Mouse (Mus musculus): ENCODE measurements around the gene Sorcs3. TPM values are rescaled to one million over a fixed set of nuclear protein-coding genes. Genes with fewer than 3 reads are reported as not detected.

Gene Sorcs3
- total and polyA plus RNA-seq, 2 experiments from 2014 or later = 0.01 TPM; not detected in 1

- DNase-seq (ENCODE audit: low spot score) (no peak), ATAC-seq (ENCODE audit: insufficient read depth, low read depth) (no peak)
- H3K27ac ChIP-seq (ENCODE audit: low read depth) = no peak overlapping the region
- TF ChIP-seq EP300 (IDR thresholded peaks at IDR 0.05; ENCODE audit: low read depth) (no peak), CTCF (IDR thresholded peaks at IDR 0.05; ENCODE audit: low read depth) (no peak)
- H3K9me3 ChIP-seq (replicated peaks; ENCODE audit: control insufficient read depth, low read length) = no peaks in the 10 kb centered on the region
- no peak overlapping the region for H3K9ac ChIP-seq (replicated peaks; ENCODE audit: low read depth, low read length)
- H3K27me3 ChIP-seq (ENCODE audit: control insufficient read depth, insufficient read depth, low read length) = no peaks in the 10 kb centered on the region
- H3K4me3 ChIP-seq (ENCODE audit: low read depth, low read length) = no peak overlapping the region
- 6% methylated on average over 1 of the region's 1 CpGs for WGBS
- 0 out of 2 replicates have a peak, but pooled peaks cover 10% of the 10 kb centered on the region for H3K4me1 ChIP-seq (ENCODE audit: control insufficient read depth, insufficient read depth)
- H3K36me3 ChIP-seq (replicated peaks; ENCODE audit: control insufficient read depth, insufficient read depth, low read length) = no peaks in the 10 kb centered on the region
- no peak overlapping the region for H3K4me2 ChIP-seq (ENCODE audit: low read depth, low read length)
Measured at GRCm38 (mm10) chr19:48706267-48706923, 500.6 kb downstream of the Sorcs3 start.

GRCm38 (mm10) chr19:48706924-48707320, 501.1 kb downstream of the Sorcs3 start:
- 0 out of 2 replicates have a peak, but pooled peaks cover 10% of the 10 kb centered on the region for H3K4me1 ChIP-seq (ENCODE audit: control insufficient read depth, insufficient read depth)
- DNase-seq (ENCODE audit: low spot score) = no peak
- H3K4me3 ChIP-seq (ENCODE audit: low read depth, low read length) = no peak overlapping the region
- H3K36me3 ChIP-seq (replicated peaks; ENCODE audit: control insufficient read depth, insufficient read depth, low read length) = no peaks in the 10 kb centered on the region
- no peaks in the 10 kb centered on the region for H3K9me3 ChIP-seq (replicated peaks; ENCODE audit: control insufficient read depth, low read length)
- H3K9ac ChIP-seq (replicated peaks; ENCODE audit: low read depth, low read length) = no peak overlapping the region
- H3K27ac ChIP-seq (ENCODE audit: low read depth) = no peak overlapping the region
- ATAC-seq (ENCODE audit: insufficient read depth, low read depth) = no peak
- WGBS = 78% methylated on average over 1 of the region's 1 CpGs
- TF ChIP-seq EP300 (IDR thresholded peaks at IDR 0.05; ENCODE audit: low read depth) = no peak
- TF ChIP-seq CTCF (IDR thresholded peaks at IDR 0.05; ENCODE audit: low read depth) = no peak
- H3K4me2 ChIP-seq (ENCODE audit: low read depth, low read length) = no peak overlapping the region
- H3K27me3 ChIP-seq (ENCODE audit: control insufficient read depth, insufficient read depth, low read length) = no peaks in the 10 kb centered on the region

- TF ChIP-seq EP300 (IDR thresholded peaks at IDR 0.05; ENCODE audit: low read depth) (no peak), CTCF (IDR thresholded peaks at IDR 0.05; ENCODE audit: low read depth) (no peak)
- no peak for DNase-seq (ENCODE audit: low spot score)
- Histone ChIP-seq H3K36me3 (replicated peaks; ENCODE audit: control insufficient read depth, insufficient read depth, low read length) (no peaks in the 10 kb centered on the region), H3K27ac (ENCODE audit: low read depth) (no peak overlapping the region), H3K4me1 (ENCODE audit: control insufficient read depth, insufficient read depth) (no peaks in the 10 kb centered on the region), H3K9ac (replicated peaks; ENCODE audit: low read depth, low read length) (no peak overlapping the region), H3K4me3 (ENCODE audit: low read depth, low read length) (no peak overlapping the region), H3K9me3 (replicated peaks; ENCODE audit: control insufficient read depth, low read length) (no peaks in the 10 kb centered on the region), H3K27me3 (ENCODE audit: control insufficient read depth, insufficient read depth, low read length) (no peaks in the 10 kb centered on the region), H3K4me2 (ENCODE audit: low read depth, low read length) (no peak overlapping the region)
- no peak for ATAC-seq (ENCODE audit: insufficient read depth, low read depth)
- WGBS = 75% methylated on average over 6 of the region's 6 CpGs
Measured at GRCm38 (mm10) chr19:48725851-48726419, 520.1 kb downstream of the Sorcs3 start.

GRCm38 (mm10) chr19:48727048-48727447, 521.2 kb downstream of the Sorcs3 start:
- DNase-seq (ENCODE audit: low spot score) (no peak), ATAC-seq (ENCODE audit: insufficient read depth, low read depth) (no peak)
- no peaks in the 10 kb centered on the region for H3K36me3 ChIP-seq (replicated peaks; ENCODE audit: control insufficient read depth, insufficient read depth, low read length)
- WGBS = 71% methylated on average over 3 of the region's 3 CpGs
- H3K4me3 ChIP-seq (ENCODE audit: low read depth, low read length) = no peak overlapping the region
- H3K27ac ChIP-seq (ENCODE audit: low read depth) = no peak overlapping the region
- H3K9me3 ChIP-seq (replicated peaks; ENCODE audit: control insufficient read depth, low read length) = no peaks in the 10 kb centered on the region
- no peak overlapping the region for H3K9ac ChIP-seq (replicated peaks; ENCODE audit: low read depth, low read length)
- no peaks in the 10 kb centered on the region for H3K27me3 ChIP-seq (ENCODE audit: control insufficient read depth, insufficient read depth, low read length)
- no peak for TF ChIP-seq CTCF (IDR thresholded peaks at IDR 0.05; ENCODE audit: low read depth)
- no peak for TF ChIP-seq EP300 (IDR thresholded peaks at IDR 0.05; ENCODE audit: low read depth)
- no peaks in the 10 kb centered on the region for H3K4me1 ChIP-seq (ENCODE audit: control insufficient read depth, insufficient read depth)
- H3K4me2 ChIP-seq (ENCODE audit: low read depth, low read length) = no peak overlapping the region

- no peak overlapping the region for H3K4me2 ChIP-seq (ENCODE audit: low read depth, low read length)
- 84% methylated on average over 5 of the region's 5 CpGs for WGBS
- H3K9me3 ChIP-seq (replicated peaks; ENCODE audit: control insufficient read depth, low read length) = no peaks in the 10 kb centered on the region
- H3K27ac ChIP-seq (ENCODE audit: low read depth) = no peak overlapping the region
- no peaks in the 10 kb centered on the region for H3K36me3 ChIP-seq (replicated peaks; ENCODE audit: control insufficient read depth, insufficient read depth, low read length)
- H3K4me1 ChIP-seq (ENCODE audit: control insufficient read depth, insufficient read depth) = no peaks in the 10 kb centered on the region
- no peak for DNase-seq (ENCODE audit: low spot score)
- ATAC-seq (ENCODE audit: insufficient read depth, low read depth) = no peak
- H3K4me3 ChIP-seq (ENCODE audit: low read depth, low read length) = no peak overlapping the region
- H3K27me3 ChIP-seq (ENCODE audit: control insufficient read depth, insufficient read depth, low read length) = no peaks in the 10 kb centered on the region
- H3K9ac ChIP-seq (replicated peaks; ENCODE audit: low read depth, low read length) = no peak overlapping the region
- TF ChIP-seq CTCF (IDR thresholded peaks at IDR 0.05; ENCODE audit: low read depth) (no peak), EP300 (IDR thresholded peaks at IDR 0.05; ENCODE audit: low read depth) (no peak)
Measured at GRCm38 (mm10) chr19:48727601-48728000, 521.8 kb downstream of the Sorcs3 start.

All from heart, postnatal 0 days (tissue).